Mouse (Mus musculus) hindbrain, embryonic 13.5 days (tissue): Measurements from ENCODE around the gene Pdzd7. TPM values are rescaled to one million over a fixed set of nuclear protein-coding genes. Genes with fewer than 3 reads are reported as not detected.

Source experiments
- ATAC-seq: fragments of 200-750 bp; cut with Nextera tagmentation; 2 replicates; pipeline ENCODE4 v1.8.0; 2017; ENCODE audit warnings: moderate TSS enrichment; ENCODE audit not compliant: low FRiP score
- H3K27ac ChIP-seq: fragments of 300-500 bp; sonication (generic); 2 replicates; pipeline ENCODE4 v1.5.1; 2015; ENCODE audit warnings: inconsistent platforms, mild to moderate bottlenecking, moderate library complexity
- H3K27me3 ChIP-seq: fragments of 300-500 bp; sonication (generic); 2 replicates; pipeline ENCODE4 v1.6.1; 2015; ENCODE audit warnings: mild to moderate bottlenecking, inconsistent platforms
- H3K36me3 ChIP-seq: fragments of 300-500 bp; sonication (generic); 2 replicates; pipeline ENCODE4 v1.6.1; 2015; ENCODE audit warnings: mild to moderate bottlenecking, inconsistent platforms
- H3K4me1 ChIP-seq: fragments of 300-500 bp; sonication (generic); replicated peaks from 2 replicates; pipeline ENCODE4 v1.6.1; 2015; ENCODE audit warnings: inconsistent platforms
- H3K4me2 ChIP-seq: fragments of 300-500 bp; sonication (generic); 2 replicates; pipeline ENCODE4 v1.6.1; 2015; ENCODE audit warnings: inconsistent platforms, mild to moderate bottlenecking, moderate library complexity
- H3K4me3 ChIP-seq: fragments of 300-500 bp; sonication (generic); 2 replicates; pipeline ENCODE4 v1.5.1; 2015; ENCODE audit warnings: mild to moderate bottlenecking, inconsistent platforms
- H3K9ac ChIP-seq: fragments of 300-500 bp; sonication (generic); 2 replicates; pipeline ENCODE4 v1.6.1; 2015; ENCODE audit warnings: mild to moderate bottlenecking, inconsistent platforms
- H3K9me3 ChIP-seq: fragments of 300-500 bp; sonication (generic); 2 replicates; pipeline ENCODE4 v1.6.1; 2016; ENCODE audit warnings: inconsistent platforms
- WGBS: fragments of 180-500 bp; shearing (Covaris S2); methylation state at CpG from one replicate; pipeline ENCODE4 v1.1.7; 2015; 5-methylcytosine and 5-hydroxymethylcytosine counted together
- polyA plus RNA-seq: library from polyadenylated mRNA; unstranded; fragments of >200 nt; fragmentation: Nextera tagmentation; extraction: Ambion mirVana; gene quantifications from 2 replicates; pipeline ENCODE4 v1.2.1, GENCODE M21; 2015

The Pdzd7 gene
- polyA plus RNA-seq, 1 experiment from 2014 or later: 1.5 TPM

GRCm38 (mm10) chr19:45056364-45056763 lies 10.8 kb upstream of the Pdzd7 start:
- Histone ChIP-seq H3K27ac (peak overlapping the region; percentile 62), H3K27me3 (no peaks in the 10 kb centered on the region), H3K9ac (0 out of 2 replicates have a peak overlapping the region, but pooled peaks have one; percentile 72), H3K4me1 (peaks cover 30% of the 10 kb centered on the region), H3K4me2 (0 out of 2 replicates have a peak overlapping the region, but pooled peaks have one; percentile 13), H3K36me3 (peaks cover 41% of the 10 kb centered on the region), H3K9me3 (no peaks in the 10 kb centered on the region), H3K4me3 (no peak overlapping the region)
- no peak for ATAC-seq
- WGBS: 36% methylated on average over 4 of the region's 4 CpGs

- Histone ChIP-seq H3K9me3 (no peaks in the 10 kb centered on the region), H3K36me3 (peaks cover 53% of the 10 kb centered on the region), H3K27me3 (no peaks in the 10 kb centered on the region), H3K4me1 (peaks cover 39% of the 10 kb centered on the region), H3K9ac (no peak overlapping the region), H3K27ac (no peak overlapping the region), H3K4me2 (no peak overlapping the region), H3K4me3 (no peak overlapping the region)
- 85% methylated on average over 6 of the region's 6 CpGs for WGBS
- no peak for ATAC-seq
These were observed 9.6 kb upstream of the Pdzd7 start for GRCm38 (mm10) chr19:45054892-45055690.

- no peak overlapping the region for H3K27ac ChIP-seq
- 86% methylated on average over 8 of the region's 8 CpGs for WGBS
- ATAC-seq: no peak
- no peak overlapping the region for H3K4me3 ChIP-seq
- no peaks in the 10 kb centered on the region for H3K9me3 ChIP-seq
- no peak overlapping the region for H3K9ac ChIP-seq
- H3K27me3 ChIP-seq: no peaks in the 10 kb centered on the region
- H3K4me2 ChIP-seq: no peak overlapping the region
- H3K4me1 ChIP-seq: peaks cover 46% of the 10 kb centered on the region
- H3K36me3 ChIP-seq: peaks cover 60% of the 10 kb centered on the region
These were observed 7.9 kb upstream of the Pdzd7 start for GRCm38 (mm10) chr19:45053451-45053850.

- Histone ChIP-seq H3K9ac (peak overlapping the region; percentile 83), H3K4me1 (peaks cover 50% of the 10 kb centered on the region), H3K27ac (0 out of 2 replicates have a peak overlapping the region, but pooled peaks have one; percentile 35), H3K4me2 (peak overlapping the region; percentile 79), H3K9me3 (no peaks in the 10 kb centered on the region), H3K36me3 (peaks cover 50% of the 10 kb centered on the region), H3K27me3 (peaks cover 16% of the 10 kb centered on the region), H3K4me3 (peak overlapping the region; percentile 63)
- 79% methylated on average over 9 of the region's 9 CpGs for WGBS
- no peak for ATAC-seq
These were observed 4.0 kb upstream of the Pdzd7 start for GRCm38 (mm10) chr19:45049523-45049922.

GRCm38 (mm10) chr19:45048644-45049365 lies 3.3 kb upstream of the Pdzd7 start:
- no peak for ATAC-seq
- H3K27me3 ChIP-seq: peaks cover 21% of the 10 kb centered on the region
- H3K9ac ChIP-seq: peak overlapping the region; percentile 83
- no peaks in the 10 kb centered on the region for H3K9me3 ChIP-seq
- peak overlapping the region; percentile 63 for H3K4me3 ChIP-seq
- peak overlapping the region; percentile 79 for H3K4me2 ChIP-seq
- 79% methylated on average over 12 of the region's 12 CpGs for WGBS
- H3K36me3 ChIP-seq: peaks cover 43% of the 10 kb centered on the region
- peak overlapping the region; percentile 92 for H3K27ac ChIP-seq
- peaks cover 53% of the 10 kb centered on the region for H3K4me1 ChIP-seq

- Histone ChIP-seq H3K9ac (peak overlapping the region; percentile 83), H3K4me2 (peak overlapping the region; percentile 79), H3K27ac (peak overlapping the region; percentile 92), H3K27me3 (peaks cover 21% of the 10 kb centered on the region), H3K9me3 (no peaks in the 10 kb centered on the region), H3K36me3 (peaks cover 36% of the 10 kb centered on the region), H3K4me1 (peaks cover 53% of the 10 kb centered on the region), H3K4me3 (peak overlapping the region; percentile 63)
- 39% methylated on average over 10 of the region's 11 CpGs for WGBS
- ATAC-seq: peak; percentile 73
These were observed 2.6 kb upstream of the Pdzd7 start for GRCm38 (mm10) chr19:45047935-45048643.

GRCm38 (mm10) chr19:45047417-45047934 lies 2.0 kb upstream of the Pdzd7 start, which contains the start of gene Sfxn3:
Gene Sfxn3 (plus strand): TSS chr19:45047503.
- H3K4me3 ChIP-seq: peak within 1 kb of the TSS; percentile 63
- peaks cover 30% of the 10 kb centered on the region for H3K36me3 ChIP-seq
- peak within 1 kb of the TSS; percentile 79 for H3K4me2 ChIP-seq
- H3K9me3 ChIP-seq: no peaks in the 10 kb centered on the region
- H3K27ac ChIP-seq: peak within 1 kb of the TSS; percentile 92
- peak within 1 kb of the TSS; percentile 83 for H3K9ac ChIP-seq
- peaks cover 53% of the 10 kb centered on the region for H3K4me1 ChIP-seq
- peaks cover 23% of the 10 kb centered on the region for H3K27me3 ChIP-seq
- 1% methylated on average over 26 of the region's 26 CpGs for WGBS
- ATAC-seq: peak; percentile 84

- Histone ChIP-seq H3K9ac (peak overlapping the region; percentile 83), H3K27ac (peak overlapping the region; percentile 92), H3K36me3 (peaks cover 22% of the 10 kb centered on the region), H3K4me1 (peaks cover 53% of the 10 kb centered on the region), H3K4me3 (peak overlapping the region; percentile 63), H3K4me2 (peak overlapping the region; percentile 79), H3K9me3 (no peaks in the 10 kb centered on the region), H3K27me3 (peaks cover 24% of the 10 kb centered on the region)
- ATAC-seq: peak; percentile 50
- 2% methylated on average over 34 of the region's 34 CpGs for WGBS
These were observed 1.2 kb upstream of the Pdzd7 start for GRCm38 (mm10) chr19:45046523-45047321.

GRCm38 (mm10) chr19:45045236-45045635 lies 281 bp downstream of the Pdzd7 start:
- Histone ChIP-seq H3K9ac (no peak overlapping the region), H3K4me3 (no peak overlapping the region), H3K36me3 (peaks cover 8% of the 10 kb centered on the region), H3K27me3 (peaks cover 26% of the 10 kb centered on the region), H3K4me1 (peaks cover 48% of the 10 kb centered on the region), H3K27ac (no peak overlapping the region), H3K9me3 (no peaks in the 10 kb centered on the region), H3K4me2 (no peak overlapping the region)
- ATAC-seq: no peak
- WGBS: 49% methylated on average over 15 of the region's 15 CpGs

GRCm38 (mm10) chr19:45044389-45044927 lies 1.1 kb downstream of the Pdzd7 start:
- Histone ChIP-seq H3K4me2 (no peak overlapping the region), H3K4me1 (peaks cover 44% of the 10 kb centered on the region), H3K4me3 (no peak overlapping the region), H3K36me3 (peaks cover 5% of the 10 kb centered on the region; the same call in 1 of the 2 replicates), H3K9me3 (no peaks in the 10 kb centered on the region), H3K9ac (no peak overlapping the region), H3K27me3 (peaks cover 34% of the 10 kb centered on the region), H3K27ac (no peak overlapping the region)
- ATAC-seq: no peak
- WGBS: 54% methylated on average over 11 of the region's 11 CpGs

GRCm38 (mm10) chr19:45040214-45040613 lies 5.3 kb downstream of the Pdzd7 start:
- Histone ChIP-seq H3K9ac (no peak overlapping the region), H3K4me3 (no peak overlapping the region), H3K27me3 (peaks cover 47% of the 10 kb centered on the region), H3K36me3 (no peaks in the 10 kb centered on the region), H3K9me3 (no peaks in the 10 kb centered on the region), H3K4me1 (peaks cover 10% of the 10 kb centered on the region; the same call in 1 of the 2 replicates), H3K27ac (no peak overlapping the region), H3K4me2 (no peak overlapping the region)
- no peak for ATAC-seq
- 52% methylated on average over 13 of the region's 13 CpGs for WGBS
